Mouse (Mus musculus) hindbrain, embryonic 14.5 days (tissue): ENCODE measurements around the gene Bfar. TPM values are rescaled to one million over a fixed set of nuclear protein-coding genes. Genes with fewer than 3 reads are reported as not detected.

Source experiments
- ATAC-seq: fragments of 200-750 bp; cut with Nextera tagmentation; 2 replicates; pipeline ENCODE4 v1.8.0; 2017; ENCODE audit warnings: moderate number of reproducible peaks, mild to moderate bottlenecking, moderate TSS enrichment, moderate library complexity; ENCODE audit not compliant: low FRiP score
- DNase-seq: peaks from one replicate; pipeline ENCODE4 v3.0.0-alpha.2; 2015; ENCODE audit warnings: low spot score
- H3K27ac ChIP-seq: fragments of 300-500 bp; sonication (generic); 2 replicates; pipeline ENCODE4 v1.5.1; 2014; ENCODE audit warnings: mild to moderate bottlenecking, moderate library complexity
- H3K27me3 ChIP-seq: fragments of 300-500 bp; sonication (generic); 2 replicates; pipeline ENCODE4 v1.6.1; 2014; ENCODE audit warnings: mild to moderate bottlenecking, low read length, mixed read lengths; ENCODE audit not compliant: control insufficient read depth, insufficient read depth
- H3K36me3 ChIP-seq: fragments of 300-500 bp; sonication (generic); replicated peaks from 2 replicates; pipeline ENCODE4 v1.6.1; 2014; ENCODE audit not compliant: control insufficient read depth, insufficient read depth
- H3K4me1 ChIP-seq: fragments of 300-500 bp; sonication (generic); replicated peaks from 2 replicates; pipeline ENCODE4 v1.6.1; 2014; ENCODE audit warnings: antibody characterized with exemption, low read length, mixed read lengths; ENCODE audit not compliant: control insufficient read depth, insufficient read depth
- H3K4me2 ChIP-seq: fragments of 300-500 bp; sonication (generic); replicated peaks from 2 replicates; pipeline ENCODE4 v1.6.1; 2014; ENCODE audit warnings: mild to moderate bottlenecking, moderate library complexity
- H3K4me3 ChIP-seq: fragments of 300-500 bp; sonication (generic); replicated peaks from 2 replicates; pipeline ENCODE4 v1.5.1; 2014; ENCODE audit warnings: mild to moderate bottlenecking, low read length
- H3K9ac ChIP-seq: fragments of 300-500 bp; sonication (generic); 2 replicates; pipeline ENCODE4 v1.6.1; 2014
- H3K9me3 ChIP-seq: fragments of 300-500 bp; sonication (generic); 2 replicates; pipeline ENCODE4 v1.6.1; 2016; ENCODE audit warnings: low read length; ENCODE audit not compliant: control insufficient read depth
- WGBS: fragments of 180-500 bp; shearing (Covaris S2); extraction: QIAGEN DNeasy Blood & Tissue Kit; methylation state at CpG from one replicate; pipeline ENCODE4 v1.1.7; 2014; 5-methylcytosine and 5-hydroxymethylcytosine counted together
- polyA plus RNA-seq: library from polyadenylated mRNA; unstranded; fragments of >200 nt; fragmentation: Nextera tagmentation; extraction: Ambion mirVana; gene quantifications from 2 replicates; pipeline ENCODE4 v1.2.1, GENCODE M21; 2014

Bfar gene
- polyA plus RNA-seq, 1 experiment from 2014 or later, result 50.4 TPM

DNA sequence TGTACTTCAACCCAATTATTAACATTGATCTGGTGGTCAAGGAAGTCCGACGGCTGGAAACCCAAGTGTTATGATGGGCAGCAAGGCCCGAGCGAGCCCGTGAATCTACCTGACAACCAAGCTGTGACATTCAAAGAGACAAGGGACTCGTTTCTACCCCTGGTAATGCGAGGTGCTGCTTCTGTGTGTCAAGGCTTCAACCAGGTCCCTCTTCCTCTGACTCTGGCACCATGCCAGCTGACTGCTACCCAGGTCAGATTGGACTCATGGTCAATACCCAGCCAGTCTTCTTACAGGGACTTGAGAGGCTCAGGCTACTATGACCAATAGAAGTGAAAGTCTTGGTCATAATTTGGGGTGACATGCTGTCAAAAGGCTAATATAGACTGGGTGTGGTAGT, 30.5 kb downstream of the Bfar start:
- Histone ChIP-seq H3K36me3 (peaks cover 68% of the 10 kb centered on the region), H3K9ac (no peak overlapping the region), H3K4me3 (no peak overlapping the region), H3K27me3 (no peaks in the 10 kb centered on the region), H3K4me2 (no peak overlapping the region), H3K27ac (no peak overlapping the region), H3K4me1 (no peaks in the 10 kb centered on the region), H3K9me3 (no peaks in the 10 kb centered on the region)
- 96% methylated on average over 7 of the region's 7 CpGs for WGBS
- ATAC-seq, result no peak
- no peak for DNase-seq

DNA sequence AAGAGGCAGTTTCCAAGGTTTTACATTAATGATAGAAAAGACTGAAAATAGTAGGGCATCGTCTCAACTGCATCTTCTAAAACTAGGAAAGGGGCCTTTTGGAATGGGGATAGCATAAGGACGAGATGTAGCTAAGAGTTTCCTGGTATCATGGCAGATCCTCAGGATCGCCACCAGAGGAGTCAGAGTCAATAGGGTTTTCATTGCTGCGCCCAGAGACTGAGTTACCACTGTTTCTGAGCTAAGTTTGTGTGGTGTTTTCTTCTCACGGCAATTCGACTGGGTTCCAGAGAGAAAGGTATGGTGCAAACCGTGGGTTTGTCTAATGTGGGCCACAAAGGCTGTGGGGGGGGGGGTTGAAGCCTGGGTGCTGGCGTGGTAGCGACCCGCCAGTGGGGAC, 33.0 kb downstream of the Bfar start:
- no peak overlapping the region for H3K27ac ChIP-seq
- H3K4me2 ChIP-seq, result no peak overlapping the region
- H3K4me1 ChIP-seq, result no peaks in the 10 kb centered on the region
- DNase-seq, result no peak
- peaks cover 43% of the 10 kb centered on the region for H3K36me3 ChIP-seq
- 94% methylated on average over 10 of the region's 10 CpGs for WGBS
- no peak for ATAC-seq
- H3K9ac ChIP-seq, result no peak overlapping the region
- H3K27me3 ChIP-seq, result no peaks in the 10 kb centered on the region
- H3K9me3 ChIP-seq, result no peaks in the 10 kb centered on the region
- H3K4me3 ChIP-seq, result no peak overlapping the region

DNA sequence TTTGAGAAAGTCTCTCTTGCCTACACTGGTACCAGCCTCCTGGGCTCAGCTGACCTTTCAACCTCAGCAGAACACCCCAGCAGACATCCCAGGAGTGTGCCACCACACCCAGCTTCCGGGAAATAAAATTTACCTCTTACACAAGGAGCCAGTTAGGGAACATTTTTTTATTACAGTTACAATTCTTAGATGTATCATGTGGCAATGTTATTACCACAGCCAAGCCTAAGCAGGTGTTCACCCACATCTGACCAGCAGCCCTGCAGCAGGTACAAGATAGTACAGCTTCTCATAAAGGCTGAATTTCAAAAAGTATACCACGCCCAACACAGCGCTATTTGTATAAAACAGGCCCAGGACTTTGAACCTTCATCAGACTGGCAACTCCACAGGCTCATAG, 43.3 kb downstream of the Bfar start:
- H3K4me1 ChIP-seq, result no peaks in the 10 kb centered on the region
- H3K9me3 ChIP-seq, result no peaks in the 10 kb centered on the region
- no peak overlapping the region for H3K4me2 ChIP-seq
- no peak overlapping the region for H3K9ac ChIP-seq
- WGBS, result 91% methylated on average over 3 of the region's 3 CpGs
- no peak for ATAC-seq
- H3K27ac ChIP-seq, result no peak overlapping the region
- no peaks in the 10 kb centered on the region for H3K27me3 ChIP-seq
- no peak overlapping the region for H3K4me3 ChIP-seq
- DNase-seq, result no peak
- H3K36me3 ChIP-seq, result no peaks in the 10 kb centered on the region

DNA sequence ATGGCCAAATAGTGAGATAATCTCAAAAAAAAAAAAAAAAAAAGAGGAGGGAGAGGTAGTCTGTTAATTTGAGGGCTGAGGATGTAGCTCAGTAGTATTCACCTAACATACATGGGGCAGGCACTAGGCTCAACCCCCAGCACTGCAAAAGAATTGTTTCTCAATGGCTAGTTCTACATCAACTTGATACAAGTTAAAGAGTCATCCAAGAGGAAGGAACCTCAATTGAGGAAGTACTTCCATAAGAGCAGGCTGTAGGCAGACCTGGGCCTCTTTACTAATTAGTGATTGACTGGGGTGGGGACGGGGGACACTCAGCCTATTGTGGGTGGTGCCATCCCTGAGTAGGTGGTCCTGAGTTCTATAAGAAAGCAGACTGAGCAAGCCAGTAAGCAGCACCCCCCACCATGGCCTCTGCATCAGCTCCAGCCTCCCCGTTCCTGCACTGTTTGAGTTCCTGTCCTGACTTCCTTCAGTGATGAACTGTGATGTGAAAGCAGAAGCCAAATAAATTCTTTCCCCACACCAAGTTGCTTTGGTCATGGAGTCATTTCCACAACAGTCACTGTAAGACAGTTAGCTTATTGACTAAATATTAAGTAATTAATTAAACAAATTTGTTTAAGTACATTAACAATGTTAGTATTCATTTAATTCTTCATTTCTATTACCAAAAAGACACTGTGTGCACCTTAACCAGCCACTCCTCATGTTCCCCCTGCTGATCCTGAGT, 45.3 kb downstream of the Bfar start:
- 90% methylated on average over 2 of the region's 2 CpGs for WGBS
- no peak for ATAC-seq

DNA sequence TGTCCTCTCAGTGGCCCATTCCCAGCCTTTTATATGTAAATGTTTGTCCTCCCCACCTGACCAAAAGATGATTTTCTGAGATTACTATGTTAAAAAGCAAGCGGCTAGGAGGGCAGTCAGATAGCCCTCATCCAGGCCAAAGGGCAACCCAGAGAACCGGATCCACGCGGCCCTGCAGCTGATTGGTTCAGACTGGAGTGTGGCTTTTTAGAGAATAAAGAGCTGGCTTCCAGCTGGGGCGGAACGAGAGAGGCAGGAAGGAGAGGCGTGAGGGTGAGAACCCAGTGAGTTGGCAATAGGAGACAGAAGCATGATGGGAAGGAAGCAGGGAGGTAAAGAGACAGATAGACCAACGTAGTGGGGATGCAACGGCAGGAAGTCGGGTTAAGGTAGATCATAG, 51.3 kb downstream of the Bfar start:
- DNase-seq (no peak), ATAC-seq (no peak)
- 34% methylated on average over 10 of the region's 10 CpGs for WGBS
- no peak overlapping the region for H3K4me3 ChIP-seq
- H3K4me2 ChIP-seq, result no peak overlapping the region
- no peaks in the 10 kb centered on the region for H3K4me1 ChIP-seq
- H3K9me3 ChIP-seq, result no peaks in the 10 kb centered on the region
- no peak overlapping the region for H3K27ac ChIP-seq
- H3K9ac ChIP-seq, result no peak overlapping the region
- no peaks in the 10 kb centered on the region for H3K36me3 ChIP-seq
- no peaks in the 10 kb centered on the region for H3K27me3 ChIP-seq

More for the DNA sequence above, 45.3 kb downstream of the Bfar start:
- H3K9me3 ChIP-seq, result no peaks in the 10 kb centered on the region
- H3K36me3 ChIP-seq, result no peaks in the 10 kb centered on the region
- H3K27ac ChIP-seq, result no peak overlapping the region
- H3K4me2 ChIP-seq, result no peak overlapping the region
- no peak overlapping the region for H3K9ac ChIP-seq
- no peak overlapping the region for H3K4me3 ChIP-seq
- DNase-seq, result no peak
- no peaks in the 10 kb centered on the region for H3K27me3 ChIP-seq
- no peaks in the 10 kb centered on the region for H3K4me1 ChIP-seq

DNA sequence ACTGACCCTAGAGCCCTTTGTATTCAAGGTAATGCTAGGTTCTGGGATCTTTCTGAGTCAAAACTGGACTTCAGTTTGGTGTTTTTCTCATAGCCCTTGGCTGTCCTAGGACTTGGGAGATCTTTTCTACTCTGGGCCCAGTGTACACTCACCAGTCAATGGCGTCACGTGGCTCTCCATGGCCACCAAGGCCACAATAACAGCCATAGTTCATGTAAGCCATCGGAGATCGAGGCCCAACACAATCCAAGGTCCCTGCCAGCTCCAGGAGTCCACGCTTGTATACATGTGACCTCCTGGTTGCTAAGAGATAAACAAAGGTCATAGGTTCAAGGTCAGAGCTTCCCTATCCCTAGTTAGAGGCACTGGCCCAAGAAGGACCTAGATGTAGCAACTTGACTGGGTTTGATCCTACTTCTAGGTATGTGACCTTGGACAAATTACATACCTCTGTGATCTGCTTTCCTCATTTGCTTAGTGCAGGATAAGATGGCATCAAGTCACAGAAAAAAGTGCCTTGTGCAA, 56.2 kb downstream of the Bfar start:
- H3K27ac ChIP-seq, result no peak overlapping the region
- peaks cover 5% of the 10 kb centered on the region; the same call in 1 of the 2 replicates for H3K4me1 ChIP-seq
- DNase-seq (no peak), ATAC-seq (no peak)
- WGBS, result 87% methylated on average over 5 of the region's 5 CpGs
- no peaks in the 10 kb centered on the region for H3K9me3 ChIP-seq
- no peak overlapping the region for H3K4me3 ChIP-seq
- H3K9ac ChIP-seq, result no peak overlapping the region
- H3K27me3 ChIP-seq, result no peaks in the 10 kb centered on the region
- no peaks in the 10 kb centered on the region for H3K36me3 ChIP-seq
- no peak overlapping the region for H3K4me2 ChIP-seq

DNA sequence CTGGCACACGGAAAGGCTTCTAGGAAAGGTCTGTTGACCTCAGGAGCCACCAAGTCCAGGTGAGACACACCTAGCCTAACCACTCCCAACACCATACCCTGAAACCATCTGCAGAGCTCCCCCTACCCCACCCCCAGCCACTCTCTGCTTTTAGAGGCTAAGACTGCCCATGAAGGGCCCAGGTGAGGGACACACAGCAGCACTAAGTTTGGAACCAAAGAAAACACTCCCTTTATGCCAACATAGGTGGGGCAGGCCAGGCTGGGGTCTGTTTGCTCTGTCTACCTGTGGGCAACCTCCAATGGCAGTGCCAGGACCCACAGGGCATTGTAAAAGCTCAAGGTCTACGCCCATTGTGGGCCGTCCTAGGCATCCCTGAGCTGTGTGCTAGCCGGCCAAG, 57.8 kb downstream of the Bfar start:
- no peaks in the 10 kb centered on the region for H3K27me3 ChIP-seq
- H3K4me3 ChIP-seq, result no peak overlapping the region
- no peaks in the 10 kb centered on the region for H3K36me3 ChIP-seq
- no peak overlapping the region for H3K27ac ChIP-seq
- ATAC-seq (no peak), DNase-seq (no peak)
- no peaks in the 10 kb centered on the region for H3K9me3 ChIP-seq
- H3K4me2 ChIP-seq, result no peak overlapping the region
- peaks cover 5% of the 10 kb centered on the region; the same call in 1 of the 2 replicates for H3K4me1 ChIP-seq
- H3K9ac ChIP-seq, result no peak overlapping the region
- WGBS, result 86% methylated on average over 4 of the region's 4 CpGs

DNA sequence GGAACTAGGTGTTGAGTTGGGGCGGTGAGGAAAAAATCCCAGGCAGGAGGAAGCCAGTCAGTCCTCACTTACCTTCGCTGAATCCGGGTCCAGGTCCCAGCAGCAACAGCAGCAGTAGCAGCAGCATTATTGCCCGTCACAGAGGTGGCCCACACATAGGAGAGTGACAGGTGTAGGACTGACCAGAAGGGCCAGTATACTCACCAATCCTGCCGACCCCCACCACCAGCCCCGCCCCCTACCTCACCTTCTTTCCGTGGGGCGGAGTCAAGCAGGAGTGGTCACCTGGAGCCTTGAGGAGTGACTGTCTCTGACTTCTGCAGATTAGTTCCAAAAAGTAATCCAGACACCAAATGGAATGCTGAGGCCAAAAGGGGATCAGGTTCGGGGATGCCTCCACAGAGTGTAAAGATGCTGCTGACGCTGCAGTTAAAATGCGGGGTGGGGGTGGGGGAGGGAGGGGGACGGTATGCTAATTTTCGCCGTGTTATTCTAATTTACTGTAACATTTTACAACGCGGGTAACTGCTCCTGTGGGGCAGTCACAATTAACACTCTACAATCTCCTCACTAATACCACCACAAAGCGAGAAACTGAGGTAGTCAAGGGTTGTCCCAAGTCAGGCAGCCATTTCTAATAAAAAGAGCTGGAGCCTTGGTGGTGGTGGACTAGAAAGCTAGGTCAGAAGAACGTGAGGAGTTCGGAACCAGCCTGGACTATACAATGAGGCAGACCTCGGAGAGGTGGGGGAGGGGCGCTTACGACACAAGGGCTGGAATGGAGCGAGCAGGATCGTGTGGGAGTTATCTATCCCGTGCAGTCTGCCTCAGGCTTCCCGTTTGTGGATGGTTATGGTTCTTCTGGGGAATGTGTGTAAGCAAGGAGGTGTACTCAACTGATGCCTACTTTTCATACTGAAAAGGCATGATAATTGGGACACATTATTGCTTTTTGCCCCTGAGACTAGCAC, 58.9 kb downstream of the Bfar start, which contains the start of gene Pla2g10:
Gene Pla2g10, minus strand, starts transcription at position 699 of the 971 bp plus-strand sequence.
- Histone ChIP-seq H3K27me3 (no peaks in the 10 kb centered on the region), H3K27ac (no peak within 1 kb of the TSS), H3K4me1 (peaks cover 5% of the 10 kb centered on the region; the same call in 1 of the 2 replicates), H3K36me3 (no peaks in the 10 kb centered on the region), H3K4me2 (peak within 1 kb of the TSS; percentile 39), H3K9me3 (no peaks in the 10 kb centered on the region), H3K4me3 (no peak within 1 kb of the TSS; the same call in 1 of the 2 replicates), H3K9ac (no peak within 1 kb of the TSS)
- no peak for DNase-seq
- 19% methylated on average over 26 of the region's 26 CpGs for WGBS
- ATAC-seq, result 0 out of 2 replicates have a peak, but pooled peaks have one; percentile 27

DNA sequence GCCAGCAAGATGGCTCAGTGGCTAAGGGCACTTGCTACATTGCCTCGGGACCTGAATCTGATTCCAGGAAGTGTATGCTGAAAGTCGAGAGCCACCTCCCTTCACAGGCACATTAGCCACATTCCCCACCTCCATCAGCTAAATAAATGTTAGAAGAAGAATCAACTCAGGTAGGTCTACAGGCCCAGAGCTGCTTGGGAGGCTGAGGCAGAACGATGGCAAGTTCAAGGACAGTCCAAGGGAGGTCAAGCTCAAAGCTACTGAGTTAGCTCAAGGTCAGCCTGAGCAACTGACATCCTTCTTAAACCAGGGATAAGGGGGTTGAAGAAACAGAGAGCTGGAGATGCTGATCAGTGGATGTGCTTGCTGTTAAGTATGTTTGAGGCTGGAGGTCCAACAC, 61.1 kb downstream of the Bfar start:
- H3K9ac ChIP-seq, result no peak overlapping the region
- H3K4me1 ChIP-seq, result peaks cover 5% of the 10 kb centered on the region; the same call in 1 of the 2 replicates
- ATAC-seq, result no peak
- no peak overlapping the region for H3K4me3 ChIP-seq
- H3K27ac ChIP-seq, result no peak overlapping the region
- 90% methylated on average over 3 of the region's 3 CpGs for WGBS
- H3K9me3 ChIP-seq, result no peaks in the 10 kb centered on the region
- no peak for DNase-seq
- no peaks in the 10 kb centered on the region for H3K36me3 ChIP-seq
- H3K4me2 ChIP-seq, result no peak overlapping the region
- no peaks in the 10 kb centered on the region for H3K27me3 ChIP-seq
